Mouse (Mus musculus): ENCODE data around the gene Phf12.

DNA sequence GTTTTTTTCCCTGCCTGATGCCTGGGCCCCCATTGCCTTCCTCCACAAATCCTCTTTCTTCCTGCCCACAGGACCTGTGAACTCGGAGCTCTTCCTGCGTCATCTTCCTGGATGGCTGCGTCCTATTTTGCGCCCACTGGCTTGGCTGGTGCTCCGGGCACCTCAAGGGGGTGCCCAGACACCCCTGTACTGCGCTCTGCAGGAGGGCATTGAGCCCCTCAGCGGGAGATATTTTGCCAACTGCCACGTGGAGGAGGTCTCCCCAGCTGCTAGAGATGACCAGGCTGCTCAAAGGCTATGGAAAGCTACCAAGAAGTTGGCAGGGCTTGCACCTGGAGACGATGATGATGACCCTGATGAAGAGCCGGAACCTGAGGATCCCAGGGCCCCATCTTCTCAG lies 54.2 kb downstream of the Phf12 start:
- TF ChIP-seq CTCF (IDR thresholded peaks at IDR 0.05; ENCODE audit: control insufficient read depth, insufficient read depth, insufficient read length), result no peak
- TF ChIP-seq MAX (IDR thresholded peaks at IDR 0.05), result no peak
